Mouse (Mus musculus) heart, postnatal 0 days (tissue): ENCODE measurements at regions not wholly inside any gene's neighbourhood (a gene's known extent, or its start where the extent isn't known, plus 50 kb on each side); places are given as distances from the start of the nearest gene placed in this dataset.

Experiments used
- CTCF ChIP-seq: IDR thresholded peaks from 2 replicates; pipeline ENCODE4 v1.5.1; 2016; ENCODE audit warnings: antibody characterized with exemption, control low read depth, low read depth
- EP300 ChIP-seq: IDR thresholded peaks from 2 replicates; pipeline ENCODE4 v1.6.1; 2016; ENCODE audit warnings: antibody characterized with exemption, low read depth

DNA sequence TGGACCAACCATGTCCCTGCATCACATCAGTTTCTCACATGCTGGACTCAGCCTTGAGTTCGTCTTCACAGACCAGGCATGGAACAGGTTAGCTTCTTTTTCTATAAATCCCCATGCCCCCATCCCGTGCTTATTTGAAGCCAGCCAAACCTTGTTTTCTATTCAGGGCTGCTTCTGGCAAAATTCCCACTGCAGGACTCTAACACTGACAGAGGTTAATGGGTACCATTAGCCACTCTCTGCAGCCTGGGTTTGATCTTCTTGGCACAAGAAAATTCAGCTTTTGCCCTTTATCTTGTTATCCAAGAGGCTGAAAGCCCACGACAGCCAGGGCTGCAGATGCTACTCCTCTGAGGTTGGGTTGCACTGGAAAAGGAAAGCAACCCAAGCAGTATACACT, 101.8 kb upstream of the Fam204a start:
- no peak for TF ChIP-seq CTCF
- no peak for TF ChIP-seq EP300
